Mouse (Mus musculus) embryonic facial prominence, embryonic 12.5 days (tissue): Measurements from ENCODE around the gene Ubxn7. TPM values are rescaled to one million over a fixed set of nuclear protein-coding genes. Genes with fewer than 3 reads are reported as not detected.

ENCODE experiments used
- ATAC-seq: fragments of 200-750 bp; cut with Nextera tagmentation; 2 replicates; pipeline ENCODE4 v1.8.0; 2017; ENCODE audit not compliant: insufficient number of reproducible peaks, insufficient read depth, low FRiP score, low TSS enrichment
- H3K27ac ChIP-seq: fragments of 300-500 bp; sonication (generic); 2 replicates; pipeline ENCODE4 v1.5.1; 2016; ENCODE audit warnings: mild to moderate bottlenecking
- H3K27me3 ChIP-seq: fragments of 300-500 bp; sonication (generic); 2 replicates; pipeline ENCODE4 v1.6.1; 2016; ENCODE audit warnings: mild to moderate bottlenecking, moderate library complexity
- H3K36me3 ChIP-seq: fragments of 300-500 bp; sonication (generic); 2 replicates; pipeline ENCODE4 v1.6.1; 2016; ENCODE audit warnings: mild to moderate bottlenecking
- H3K4me1 ChIP-seq: fragments of 300-500 bp; sonication (generic); 2 replicates; pipeline ENCODE4 v1.6.1; 2016
- H3K4me2 ChIP-seq: fragments of 300-500 bp; sonication (generic); replicated peaks from 2 replicates; pipeline ENCODE4 v1.6.1; 2016; ENCODE audit warnings: mild to moderate bottlenecking, moderate library complexity
- H3K4me3 ChIP-seq: fragments of 300-500 bp; sonication (generic); 2 replicates; pipeline ENCODE4 v1.5.1; 2016; ENCODE audit warnings: mild to moderate bottlenecking
- H3K9ac ChIP-seq: fragments of 300-500 bp; sonication (generic); 2 replicates; pipeline ENCODE4 v1.6.1; 2016; ENCODE audit warnings: mild to moderate bottlenecking, moderate library complexity
- H3K9me3 ChIP-seq: fragments of 300-500 bp; sonication (generic); 2 replicates; pipeline ENCODE4 v1.6.1; 2016; ENCODE audit warnings: mild to moderate bottlenecking, moderate library complexity
- WGBS: fragments of 180-500 bp; shearing (Covaris S2); methylation state at CpG from one replicate; pipeline ENCODE4 v1.1.7; 2016; 5-methylcytosine and 5-hydroxymethylcytosine counted together
- polyA plus RNA-seq: library from polyadenylated mRNA; unstranded; fragments of >200 nt; fragmentation: Nextera tagmentation; extraction: Ambion mirVana; gene quantifications from 2 replicates; pipeline ENCODE4 v1.2.1, GENCODE M21; 2016

The Ubxn7 gene
- polyA plus RNA-seq, 1 experiment from 2014 or later, result 33.2 TPM

DNA sequence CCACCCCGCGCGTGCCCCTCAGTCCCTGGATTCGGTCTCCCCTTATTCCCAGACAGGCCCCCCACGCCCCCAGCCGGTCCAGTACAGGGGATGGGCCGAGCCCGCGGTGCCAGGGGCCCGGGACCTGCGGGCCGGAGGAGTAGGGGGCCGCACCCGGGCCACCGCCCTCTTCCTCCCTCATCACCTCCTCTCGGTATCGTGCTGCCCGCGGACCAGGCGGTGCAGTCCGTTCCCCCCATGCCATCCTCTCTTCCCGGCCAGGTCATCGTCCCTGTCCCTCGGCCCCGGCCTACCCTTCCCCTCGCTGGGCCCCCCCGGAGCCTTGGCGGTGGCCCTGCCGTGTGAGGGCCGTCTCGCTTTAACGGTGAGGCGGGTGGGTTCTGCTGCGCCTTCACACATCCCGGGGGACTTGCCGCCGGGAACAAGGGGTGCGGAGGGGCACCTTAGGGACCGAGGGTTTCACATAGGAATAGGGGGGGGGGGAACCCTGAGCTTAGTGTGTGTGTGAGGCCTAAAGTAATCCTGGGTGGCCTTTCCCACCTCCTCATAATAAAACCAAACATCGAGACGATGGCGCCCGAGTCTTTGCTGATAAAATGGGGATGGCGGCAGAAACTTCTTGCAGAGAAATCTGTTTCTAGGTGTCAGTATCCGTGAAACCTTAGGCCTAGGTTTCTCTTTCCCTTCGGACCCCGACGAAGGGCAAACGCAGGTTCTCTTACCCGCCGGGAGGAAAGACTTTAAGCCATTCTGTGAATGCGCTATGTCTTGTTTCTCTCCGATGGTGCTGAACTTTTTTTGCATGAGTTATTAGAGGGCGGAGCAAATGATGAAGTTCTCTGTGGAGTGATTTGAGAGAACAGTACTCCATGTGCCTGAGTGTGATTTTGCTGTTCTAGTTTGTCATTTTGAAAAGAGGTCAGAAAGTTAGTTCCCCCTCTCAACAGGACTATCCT lies 777 bp downstream of the Ubxn7 start:
- Histone ChIP-seq H3K4me2 (peak overlapping the region; percentile 51), H3K4me3 (peak overlapping the region; percentile 99), H3K27me3 (no peaks in the 10 kb centered on the region), H3K27ac (peak overlapping the region; percentile 96), H3K36me3 (no peaks in the 10 kb centered on the region), H3K4me1 (0 out of 2 replicates have a peak, but pooled peaks cover 3% of the 10 kb centered on the region), H3K9ac (peak overlapping the region; percentile 98), H3K9me3 (no peaks in the 10 kb centered on the region)
- WGBS, result 1% methylated on average over 53 of the region's 54 CpGs
- ATAC-seq, result peak; percentile 68; the same call in 1 of the 2 replicates

DNA sequence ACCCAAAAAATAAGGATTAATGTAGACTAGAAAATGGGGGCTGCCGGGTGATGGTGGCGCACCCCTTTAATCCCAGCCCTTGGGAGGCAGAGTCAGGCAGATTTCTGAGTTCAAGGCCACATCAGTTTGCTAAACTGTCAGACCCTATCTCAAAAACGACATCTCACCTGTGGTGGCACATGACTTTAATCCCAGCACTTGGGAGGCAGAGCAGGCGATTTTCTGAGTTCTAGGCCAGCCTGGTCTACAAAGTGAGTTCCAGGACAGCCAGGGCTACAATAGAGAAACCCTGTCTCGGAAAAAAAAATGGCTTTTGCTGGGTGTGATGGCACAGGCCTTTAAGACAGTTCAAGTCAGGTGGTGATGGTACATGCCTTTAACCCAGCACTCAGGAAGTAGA lies 3.1 kb downstream of the Ubxn7 start:
- Histone ChIP-seq H3K9me3 (no peaks in the 10 kb centered on the region), H3K27ac (no peak overlapping the region), H3K36me3 (no peaks in the 10 kb centered on the region), H3K27me3 (no peaks in the 10 kb centered on the region), H3K4me3 (no peak overlapping the region), H3K4me1 (0 out of 2 replicates have a peak, but pooled peaks cover 3% of the 10 kb centered on the region), H3K4me2 (no peak overlapping the region), H3K9ac (no peak overlapping the region)
- ATAC-seq, result no peak
- 95% methylated on average over 5 of the region's 5 CpGs for WGBS

DNA sequence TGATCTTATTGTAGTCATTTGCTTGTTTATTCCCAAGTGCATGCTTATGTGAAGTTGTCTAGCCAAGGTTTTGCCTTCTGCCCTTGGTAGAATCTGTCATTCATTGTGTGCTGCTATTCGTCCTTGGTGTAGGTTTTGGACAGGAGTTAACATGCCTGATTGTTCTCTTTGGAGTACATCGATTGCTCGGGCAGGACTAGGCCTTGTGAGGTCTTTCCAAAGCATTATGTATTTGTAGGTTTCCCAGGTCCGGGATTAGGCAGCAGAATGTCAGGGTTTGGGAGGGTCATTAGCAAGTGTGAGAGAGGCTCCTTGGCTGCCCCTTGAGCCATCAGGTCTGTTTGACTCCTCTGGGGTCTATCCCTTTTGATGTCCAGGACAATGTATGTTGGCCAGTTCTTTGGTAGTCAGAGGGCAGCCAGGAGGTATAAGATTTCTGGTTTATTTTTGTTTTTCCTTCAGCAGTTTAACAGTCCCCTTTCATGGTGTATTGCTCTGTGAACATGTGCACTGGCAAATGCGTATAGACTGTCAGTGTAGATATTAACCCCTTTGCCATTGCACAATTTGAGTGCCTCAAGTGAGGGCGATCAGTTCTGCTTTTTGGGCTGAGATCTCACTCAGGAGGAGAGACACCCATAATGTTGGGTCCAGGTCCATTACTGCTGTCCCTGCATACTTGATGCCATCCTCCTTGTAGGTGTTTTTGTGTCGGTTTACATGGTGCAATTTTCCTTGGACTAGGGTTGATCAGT lies 4.1 kb downstream of the Ubxn7 start:
- no peak overlapping the region for H3K27ac ChIP-seq
- no peaks in the 10 kb centered on the region for H3K27me3 ChIP-seq

DNA sequence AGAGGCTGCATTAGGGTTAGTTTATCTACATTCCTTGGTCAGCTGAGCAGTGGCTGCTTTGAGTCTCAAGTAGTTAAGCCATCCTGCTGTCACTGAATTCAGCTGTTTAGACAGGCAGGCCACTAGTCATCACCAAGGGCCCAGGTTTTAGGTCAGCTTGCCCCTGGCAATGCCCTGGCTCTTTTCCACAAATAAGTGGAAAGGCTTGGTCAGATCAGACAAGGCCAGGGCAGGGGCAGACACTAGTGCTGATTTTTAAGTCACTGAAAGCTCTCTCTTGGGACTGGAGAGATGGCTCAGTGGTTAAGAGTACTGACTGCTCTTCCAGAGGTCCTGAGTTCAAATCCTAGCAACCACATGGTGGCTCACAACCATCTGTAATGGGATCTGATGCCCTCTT lies 4.9 kb downstream of the Ubxn7 start:
- Histone ChIP-seq H3K36me3 (no peaks in the 10 kb centered on the region), H3K27ac (no peak overlapping the region)

More for the DNA sequence above, 4.1 kb downstream of the Ubxn7 start:
- WGBS, result 74% methylated on average over 7 of the region's 7 CpGs
- no peak for ATAC-seq
- Histone ChIP-seq H3K4me1 (0 out of 2 replicates have a peak, but pooled peaks cover 3% of the 10 kb centered on the region), H3K4me3 (no peak overlapping the region), H3K9ac (no peak overlapping the region), H3K9me3 (no peaks in the 10 kb centered on the region), H3K4me2 (no peak overlapping the region), H3K36me3 (no peaks in the 10 kb centered on the region)

DNA sequence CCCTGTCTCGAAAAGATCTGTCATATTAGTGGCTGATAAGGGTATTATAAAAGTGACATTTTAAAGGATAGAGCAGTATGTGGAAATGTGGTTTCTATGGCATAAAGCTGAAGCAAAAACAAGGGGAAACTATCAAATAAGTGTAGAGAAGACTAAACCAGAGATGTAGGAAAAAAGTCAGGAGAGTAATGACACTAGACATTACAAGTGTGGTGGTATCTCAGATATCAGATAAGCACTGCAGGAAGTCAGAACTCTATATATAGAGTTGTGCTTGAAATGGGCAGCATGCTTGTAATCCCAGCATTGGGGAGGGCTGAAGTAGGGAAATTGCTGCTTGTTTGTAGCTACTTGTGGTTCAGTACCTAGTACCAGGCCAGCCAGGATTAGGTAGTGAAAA lies 8.4 kb downstream of the Ubxn7 start:
- ATAC-seq, result no peak
- H3K36me3 ChIP-seq, result no peaks in the 10 kb centered on the region
- no peaks in the 10 kb centered on the region for H3K9me3 ChIP-seq
- H3K4me3 ChIP-seq, result no peak overlapping the region
- no peak overlapping the region for H3K27ac ChIP-seq
- WGBS, result 94% methylated on average over 1 of the region's 1 CpGs
- H3K4me1 ChIP-seq, result 0 out of 2 replicates have a peak, but pooled peaks cover 5% of the 10 kb centered on the region
- no peak overlapping the region for H3K9ac ChIP-seq
- no peak overlapping the region for H3K4me2 ChIP-seq
- no peaks in the 10 kb centered on the region for H3K27me3 ChIP-seq

More for the DNA sequence above, 4.9 kb downstream of the Ubxn7 start:
- no peak for ATAC-seq
- no peaks in the 10 kb centered on the region for H3K9me3 ChIP-seq
- no peak overlapping the region for H3K9ac ChIP-seq
- H3K4me3 ChIP-seq, result no peak overlapping the region
- H3K27me3 ChIP-seq, result no peaks in the 10 kb centered on the region
- 0 out of 2 replicates have a peak, but pooled peaks cover 3% of the 10 kb centered on the region for H3K4me1 ChIP-seq
- H3K4me2 ChIP-seq, result no peak overlapping the region

DNA sequence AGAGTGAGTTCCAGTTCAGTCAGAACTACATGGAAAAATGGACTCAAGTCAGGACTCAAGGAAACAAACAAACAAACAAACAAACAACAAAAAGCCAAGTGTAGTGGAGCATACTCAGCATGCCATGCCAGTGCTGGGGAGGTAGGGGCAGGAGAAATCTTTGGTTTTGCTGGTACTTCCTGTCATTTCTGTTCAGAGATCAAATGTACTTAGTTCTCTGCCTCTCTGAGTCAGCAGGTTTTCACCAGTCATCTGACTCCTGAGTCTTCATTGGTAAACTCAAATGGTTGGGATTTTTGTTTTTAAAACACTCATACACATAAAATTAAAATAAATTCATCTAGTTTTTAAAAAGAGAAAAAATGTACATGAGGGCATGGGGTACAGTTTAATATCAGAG lies 13.5 kb downstream of the Ubxn7 start:
- Histone ChIP-seq H3K4me1 (0 out of 2 replicates have a peak, but pooled peaks cover 3% of the 10 kb centered on the region), H3K4me2 (no peak overlapping the region), H3K36me3 (no peaks in the 10 kb centered on the region), H3K9ac (no peak overlapping the region), H3K27ac (no peak overlapping the region), H3K9me3 (no peaks in the 10 kb centered on the region), H3K4me3 (no peak overlapping the region), H3K27me3 (no peaks in the 10 kb centered on the region)
- no peak for ATAC-seq

DNA sequence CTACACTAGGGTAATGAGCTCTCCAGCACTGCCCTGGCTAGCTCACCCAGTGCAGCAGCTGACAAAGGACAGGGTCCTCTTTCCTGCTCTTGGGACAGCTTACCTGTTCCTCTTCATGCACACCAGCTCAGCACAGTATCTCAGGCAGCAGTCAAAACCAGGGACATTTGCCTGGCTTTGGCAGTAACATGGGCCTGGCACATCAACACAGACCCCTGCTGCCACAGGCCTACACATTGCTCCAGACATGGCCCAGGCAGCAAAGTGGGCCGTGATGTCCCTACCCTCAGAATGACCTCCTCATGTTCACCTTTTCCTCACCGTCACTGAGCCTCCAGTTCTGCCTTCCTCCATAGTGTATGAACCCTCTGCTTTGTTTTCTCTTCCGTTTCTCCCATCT lies 18.7 kb downstream of the Ubxn7 start:
- Histone ChIP-seq H3K27me3 (no peaks in the 10 kb centered on the region), H3K9ac (no peak overlapping the region), H3K9me3 (no peaks in the 10 kb centered on the region), H3K4me2 (no peak overlapping the region), H3K36me3 (peaks cover 22% of the 10 kb centered on the region), H3K4me1 (no peaks in the 10 kb centered on the region), H3K4me3 (no peak overlapping the region), H3K27ac (no peak overlapping the region)
- no peak for ATAC-seq
- 83% methylated on average over 3 of the region's 3 CpGs for WGBS

DNA sequence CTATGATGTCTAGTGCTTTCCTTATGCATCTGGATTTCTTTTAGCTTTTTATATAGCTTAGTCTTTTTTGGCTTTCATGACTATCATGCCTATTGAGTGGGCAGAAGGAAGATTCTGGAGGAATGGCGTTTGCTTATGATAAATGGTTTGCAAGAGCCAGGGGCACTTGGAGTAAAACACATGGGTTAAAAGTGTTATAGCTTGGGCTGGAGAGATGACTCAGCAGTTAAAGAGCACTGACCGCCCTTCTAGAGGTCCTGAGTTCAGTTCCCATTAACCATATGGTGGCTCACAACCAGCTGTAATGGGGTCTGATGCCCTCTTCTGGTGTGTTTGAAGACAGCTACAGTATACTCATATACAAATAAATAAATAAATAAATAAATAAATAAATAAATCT lies 31.5 kb downstream of the Ubxn7 start:
- Histone ChIP-seq H3K9ac (no peak overlapping the region), H3K27ac (no peak overlapping the region), H3K27me3 (no peaks in the 10 kb centered on the region), H3K4me1 (no peaks in the 10 kb centered on the region), H3K9me3 (no peaks in the 10 kb centered on the region), H3K36me3 (peaks cover 33% of the 10 kb centered on the region), H3K4me2 (no peak overlapping the region), H3K4me3 (no peak overlapping the region)
- no peak for ATAC-seq
- WGBS, result 92% methylated on average over 2 of the region's 2 CpGs

DNA sequence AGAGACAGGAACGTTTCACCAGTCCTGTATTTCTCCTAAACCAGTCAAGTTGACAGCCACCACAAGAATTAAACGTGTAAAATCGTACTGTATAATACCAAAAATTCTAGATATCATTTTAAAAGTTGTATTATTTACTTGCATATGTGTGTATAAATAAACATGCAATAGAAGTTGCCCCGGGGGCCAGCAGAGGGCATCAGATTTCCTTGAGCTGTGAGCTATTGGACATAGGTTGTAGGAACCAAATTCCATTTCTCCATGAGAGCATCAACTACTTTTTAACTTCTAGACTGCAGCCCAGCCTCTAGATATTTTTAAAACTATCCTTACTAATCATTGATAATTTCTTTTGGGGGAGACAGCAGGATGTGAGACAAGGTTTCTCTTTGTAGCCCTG lies 39.3 kb downstream of the Ubxn7 start:
- no peak overlapping the region for H3K9ac ChIP-seq
- H3K9me3 ChIP-seq, result no peaks in the 10 kb centered on the region
- H3K4me3 ChIP-seq, result no peak overlapping the region
- H3K4me1 ChIP-seq, result no peaks in the 10 kb centered on the region
- 87% methylated on average over 4 of the region's 4 CpGs for WGBS
- no peak overlapping the region for H3K4me2 ChIP-seq
- no peak overlapping the region for H3K27ac ChIP-seq
- no peak for ATAC-seq
- peaks cover 60% of the 10 kb centered on the region for H3K36me3 ChIP-seq
- no peaks in the 10 kb centered on the region for H3K27me3 ChIP-seq

DNA sequence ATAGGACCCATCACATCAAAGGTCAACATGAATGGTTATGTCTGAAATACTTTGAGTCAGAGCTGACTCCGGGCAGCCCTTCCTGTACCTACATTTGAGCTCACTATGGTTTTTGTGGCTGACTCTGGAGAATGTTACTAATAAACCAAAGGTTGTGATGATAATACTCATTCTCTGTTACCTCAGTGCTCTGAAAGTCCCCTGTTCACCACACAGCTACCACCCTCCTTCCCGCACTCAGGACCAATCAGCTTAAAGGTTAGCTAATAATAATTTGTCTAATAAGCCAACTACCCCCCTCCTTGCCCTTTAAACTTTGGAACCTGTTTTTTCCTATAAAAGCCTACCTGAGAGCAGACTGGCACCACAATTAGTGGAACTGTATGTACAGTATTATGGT lies 47.5 kb downstream of the Ubxn7 start:
- peaks cover 79% of the 10 kb centered on the region for H3K36me3 ChIP-seq
- H3K27ac ChIP-seq, result no peak overlapping the region
- H3K9ac ChIP-seq, result no peak overlapping the region
- H3K4me1 ChIP-seq, result no peaks in the 10 kb centered on the region
- H3K4me2 ChIP-seq, result no peak overlapping the region
- 97% methylated on average over 2 of the region's 2 CpGs for WGBS
- no peaks in the 10 kb centered on the region for H3K27me3 ChIP-seq
- ATAC-seq, result no peak
- H3K4me3 ChIP-seq, result no peak overlapping the region
- H3K9me3 ChIP-seq, result no peaks in the 10 kb centered on the region

DNA sequence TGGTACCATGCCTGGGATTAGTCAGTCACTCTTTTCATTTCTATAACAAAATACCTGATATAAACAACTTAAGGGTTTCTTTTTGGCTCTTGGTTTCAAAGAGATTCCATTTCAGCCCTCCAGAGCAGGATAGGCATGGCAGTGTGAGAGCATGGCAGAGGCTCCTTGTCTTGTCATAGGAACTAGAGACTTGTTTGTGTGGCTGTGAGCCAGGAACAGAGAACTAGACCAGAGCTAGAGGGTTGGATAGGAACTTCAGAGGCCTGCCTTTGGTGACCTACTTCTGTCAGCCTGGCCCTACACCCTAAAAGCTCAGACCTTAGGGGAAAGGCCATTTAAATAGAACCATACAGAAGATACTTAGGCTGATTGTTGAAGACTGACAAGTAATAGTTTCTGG lies 50.8 kb downstream of the Ubxn7 start:
- no peak overlapping the region for H3K4me3 ChIP-seq
- H3K27ac ChIP-seq, result no peak overlapping the region
- no peak for ATAC-seq
- no peaks in the 10 kb centered on the region for H3K9me3 ChIP-seq
- H3K9ac ChIP-seq, result no peak overlapping the region
- no peak overlapping the region for H3K4me2 ChIP-seq
- peaks cover 70% of the 10 kb centered on the region for H3K36me3 ChIP-seq
- H3K4me1 ChIP-seq, result no peaks in the 10 kb centered on the region
- no peaks in the 10 kb centered on the region for H3K27me3 ChIP-seq

DNA sequence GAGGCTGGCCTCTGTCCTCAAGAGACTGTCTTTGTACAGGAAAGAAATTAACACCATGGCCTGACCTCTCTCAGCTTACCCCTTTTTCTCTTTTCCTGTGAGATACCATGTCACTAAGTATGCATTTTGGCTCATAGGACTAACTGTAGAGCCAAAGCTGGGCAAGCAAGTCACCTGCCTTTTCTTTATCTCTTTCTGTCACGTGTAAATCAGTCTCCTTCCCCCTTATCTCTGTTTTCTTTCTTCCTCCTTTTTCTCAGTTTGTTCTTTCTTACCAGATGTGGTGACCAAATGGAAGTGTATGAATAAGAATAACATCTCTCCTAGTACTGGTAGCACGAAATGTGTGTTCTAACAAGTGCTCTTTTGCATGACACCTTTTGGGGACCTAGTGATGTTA lies 52.8 kb downstream of the Ubxn7 start:
- no peaks in the 10 kb centered on the region for H3K4me1 ChIP-seq
- H3K27me3 ChIP-seq, result no peaks in the 10 kb centered on the region
- no peaks in the 10 kb centered on the region for H3K9me3 ChIP-seq
- WGBS, result 86% methylated on average over 2 of the region's 2 CpGs
- no peak overlapping the region for H3K4me3 ChIP-seq
- no peak overlapping the region for H3K4me2 ChIP-seq
- H3K27ac ChIP-seq, result no peak overlapping the region
- H3K9ac ChIP-seq, result no peak overlapping the region
- H3K36me3 ChIP-seq, result peaks cover 50% of the 10 kb centered on the region
- no peak for ATAC-seq
